Mouse (Mus musculus) thymus, adult 2 months (tissue): ENCODE data around the gene Gm11983.

Experiments
- CTCF ChIP-seq: fragments of 200-500 bp; IDR thresholded peaks from 2 replicates; pipeline ENCODE4 v1.5.1; 2012; ENCODE audit warnings: mild to moderate bottlenecking, control low read depth, low read length, moderate library complexity, borderline replicate concordance; ENCODE audit not compliant: control insufficient read depth, poor library complexity, insufficient read depth; ENCODE audit errors: extremely low read depth
- POLR2A ChIP-seq: fragments of 200-500 bp; IDR thresholded peaks from 2 replicates; pipeline ENCODE4 v1.6.1; 2012; ENCODE audit warnings: mild to moderate bottlenecking, low read length, control low read depth, moderate library complexity; ENCODE audit not compliant: control insufficient read depth, poor library complexity, insufficient read depth; ENCODE audit errors: extremely low read depth

DNA sequence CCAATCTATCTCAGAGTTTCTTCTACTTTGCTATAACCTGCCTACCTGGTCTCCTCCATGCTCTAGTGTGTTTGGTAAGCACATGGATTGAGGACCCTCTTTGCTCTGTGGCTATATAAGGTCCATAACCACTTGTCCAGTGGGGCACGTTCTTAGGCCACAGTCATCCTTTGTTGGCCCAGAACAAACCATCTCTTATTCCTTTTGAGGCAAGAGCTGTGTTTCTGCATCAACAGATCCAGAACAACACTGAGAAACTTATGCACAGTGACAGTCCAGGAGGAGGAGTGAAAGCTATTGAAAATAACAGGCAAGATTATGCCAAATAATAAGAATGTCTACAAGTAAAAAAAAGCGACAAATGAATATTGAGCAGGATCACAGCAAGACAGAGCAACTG lies 6.4 kb upstream of the Gm11983 start:
- TF ChIP-seq POLR2A (no peak), CTCF (no peak)
